Mouse (Mus musculus): ENCODE results near the gene Zc3hav1l.

The Zc3hav1l gene

GRCm38 (mm10) chr6:38264466-38264865 lies 34.6 kb downstream of the Zc3hav1l start:
- no peak for DNase-seq (ENCODE audit: low spot score)

GRCm38 (mm10) chr6:38263393-38264159 lies 35.5 kb downstream of the Zc3hav1l start:
- no peak for DNase-seq (ENCODE audit: low spot score)

GRCm38 (mm10) chr6:38261877-38262276 lies 37.2 kb downstream of the Zc3hav1l start:
- DNase-seq (ENCODE audit: low spot score): no peak

DNA sequence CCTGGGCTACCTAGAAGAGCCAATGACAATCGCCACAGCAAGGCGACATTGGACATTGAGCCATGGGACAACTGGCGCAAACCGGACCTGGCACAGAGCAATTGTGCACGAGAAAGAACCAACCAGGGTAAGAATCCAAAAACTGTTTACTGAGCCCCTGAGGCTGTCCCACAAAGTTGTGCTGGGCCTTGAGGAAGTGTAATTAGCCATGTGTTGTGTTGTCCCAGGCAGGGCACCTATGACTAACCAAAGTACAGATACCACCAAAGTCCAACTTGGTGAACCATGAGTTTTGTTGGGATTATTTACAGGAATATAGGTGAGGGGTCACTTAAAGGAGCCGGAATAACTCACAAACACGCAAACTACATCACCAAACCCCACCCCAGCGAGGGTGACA lies 41.6 kb downstream of the Zc3hav1l start:
- DNase-seq (ENCODE audit: low spot score): no peak

DNA sequence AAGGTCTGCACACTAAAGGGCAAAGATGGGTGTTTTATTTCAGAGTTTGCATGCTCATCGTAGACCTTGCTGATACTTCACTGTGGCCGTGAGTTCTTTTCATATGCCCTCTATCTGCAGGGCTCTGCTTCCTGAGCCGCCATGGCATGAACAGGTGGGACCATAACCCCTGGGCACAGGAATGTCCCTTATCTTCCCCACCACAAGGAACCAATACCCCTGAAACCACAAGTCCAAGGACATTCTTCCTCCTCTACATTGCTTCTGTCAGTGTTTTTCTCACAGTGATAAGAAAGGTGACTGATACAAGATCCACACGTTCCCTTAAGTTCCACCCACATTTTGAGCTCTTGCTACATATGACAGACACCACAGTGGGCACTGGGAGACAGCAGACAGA lies 42.3 kb downstream of the Zc3hav1l start:
- DNase-seq (ENCODE audit: low spot score): no peak

- DNase-seq (ENCODE audit: low spot score): no peak
These were observed 43.3 kb downstream of the Zc3hav1l start for GRCm38 (mm10) chr6:38255794-38256193.

DNA sequence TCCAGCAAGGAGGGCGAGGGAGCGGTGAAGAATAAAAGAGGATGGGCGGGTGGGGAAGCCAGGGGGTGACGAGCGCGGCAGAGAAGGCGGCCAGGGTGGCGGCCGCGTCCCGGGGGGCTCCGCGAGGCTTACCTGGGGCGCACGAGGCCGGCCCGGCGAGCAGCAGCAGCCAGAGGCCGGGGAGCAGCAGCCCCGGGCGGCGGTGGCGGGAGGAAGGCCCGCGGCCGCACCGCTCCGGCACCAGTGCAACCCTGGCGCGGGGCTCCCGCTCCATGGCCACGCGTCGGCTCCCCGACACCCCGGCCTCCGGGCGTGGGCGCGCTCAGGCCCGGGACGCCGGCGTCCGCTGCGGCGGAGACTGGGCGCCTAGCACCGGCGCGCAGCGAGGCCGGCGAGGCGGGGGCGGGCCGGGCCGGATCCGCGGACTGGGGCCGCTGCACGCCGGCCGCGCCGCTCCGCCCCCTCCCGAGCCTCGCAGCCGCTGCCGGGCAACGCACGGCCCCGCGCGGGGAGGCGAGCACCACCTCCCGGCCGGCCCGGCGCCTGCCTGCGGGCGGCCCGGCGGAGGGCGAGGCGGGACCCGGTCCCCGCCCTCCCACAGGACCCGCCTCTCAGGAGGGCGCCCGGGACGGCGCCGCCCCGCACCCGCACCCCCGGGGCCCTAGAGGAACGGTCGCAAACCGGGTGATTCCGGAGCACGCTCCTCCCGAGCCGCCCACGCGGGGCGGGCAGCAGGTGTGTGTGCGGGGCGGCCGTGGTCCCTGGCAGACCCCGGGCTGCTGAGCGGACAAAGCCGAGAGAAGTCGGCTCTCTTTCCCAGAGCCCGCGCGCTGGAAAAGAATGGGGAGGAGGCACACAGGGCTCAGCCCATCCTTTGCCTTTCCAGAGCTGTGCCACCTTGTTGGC lies 45.1 kb downstream of the Zc3hav1l start, which contains the start of gene D630045J12Rik:
D630045J12Rik (minus strand) TSS at position 274 of the 906 bp plus-strand sequence.
- DNase-seq (ENCODE audit: low spot score): peak; percentile 48

- no peak for DNase-seq (ENCODE audit: low spot score)
These were observed 46.0 kb downstream of the Zc3hav1l start for GRCm38 (mm10) chr6:38252766-38253735.

- no peak for DNase-seq (ENCODE audit: low spot score)
These were observed 46.9 kb downstream of the Zc3hav1l start for GRCm38 (mm10) chr6:38252139-38252538.

GRCm38 (mm10) chr6:38251464-38251863 lies 47.6 kb downstream of the Zc3hav1l start:
- no peak for DNase-seq (ENCODE audit: low spot score)

DNA sequence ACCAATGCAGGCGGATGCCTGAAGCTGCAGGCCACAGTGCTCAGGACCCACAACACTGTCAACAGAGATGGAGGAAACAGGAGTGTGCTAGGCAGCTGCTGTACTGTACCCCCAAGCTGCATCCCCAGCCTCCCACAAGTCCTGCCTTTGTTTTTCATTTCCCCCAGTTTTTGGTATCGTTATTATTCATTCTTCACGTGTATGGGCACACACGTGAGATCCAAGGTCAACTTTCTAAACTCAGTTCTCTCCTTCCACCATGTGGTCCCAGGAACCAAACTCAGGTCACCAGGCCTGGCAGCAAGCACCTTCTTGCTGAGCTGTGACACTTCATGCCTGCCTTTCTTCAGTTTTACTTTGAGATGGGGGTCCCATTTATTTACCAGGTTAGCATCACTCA lies 51.7 kb downstream of the Zc3hav1l start:
- no peak for DNase-seq (ENCODE audit: low spot score)

DNA sequence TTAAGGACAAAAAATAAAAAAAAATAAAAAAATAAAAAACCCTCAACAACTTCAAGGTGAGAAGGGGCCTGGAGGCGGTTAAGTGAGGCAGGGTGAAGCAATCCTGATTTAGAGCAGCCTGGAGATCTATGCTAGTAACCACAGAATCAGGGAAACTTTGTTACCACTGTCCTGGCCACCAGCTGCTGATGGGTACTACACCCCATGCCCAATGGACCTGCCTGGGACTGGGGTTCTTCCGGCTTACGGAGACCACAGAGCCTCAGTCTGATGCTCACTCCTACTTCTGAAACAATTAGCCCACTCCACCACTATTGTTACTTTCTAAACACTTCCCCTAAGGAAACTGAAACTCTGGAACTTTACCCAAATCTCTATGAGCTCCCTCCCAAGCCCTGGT lies 54.3 kb downstream of the Zc3hav1l start:
- no peak for DNase-seq (ENCODE audit: low spot score)

GRCm38 (mm10) chr6:38244167-38244566 lies 54.9 kb downstream of the Zc3hav1l start:
- no peak for DNase-seq (ENCODE audit: low spot score)

- no peak for DNase-seq (ENCODE audit: low spot score)
These were observed 56.2 kb downstream of the Zc3hav1l start for GRCm38 (mm10) chr6:38242833-38243232.

DNA sequence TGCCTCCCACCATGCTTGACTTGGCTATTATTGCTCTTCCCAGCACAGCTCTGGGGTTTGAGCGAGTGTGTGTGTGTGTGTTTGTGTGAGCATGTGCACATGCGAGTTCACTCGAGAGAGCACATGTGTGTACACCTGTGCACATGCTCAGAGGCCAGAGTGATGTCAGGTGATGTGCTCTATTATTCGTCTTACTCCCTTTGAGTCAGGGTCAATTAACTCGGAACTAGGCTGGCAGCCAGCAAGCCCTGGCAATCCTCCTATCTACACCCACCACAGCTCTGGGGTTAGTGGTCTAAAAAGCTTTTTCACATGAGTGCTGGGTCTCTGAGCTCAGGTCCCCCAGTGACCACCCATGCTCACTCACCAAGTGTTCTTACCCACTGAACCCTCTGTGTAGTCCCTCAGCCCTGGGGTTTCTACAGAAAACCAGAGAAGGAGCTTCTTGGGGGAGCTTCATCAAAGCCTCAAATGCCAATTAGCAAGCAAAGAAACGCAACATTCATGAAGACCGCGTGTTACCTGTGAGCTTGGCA lies 56.7 kb downstream of the Zc3hav1l start:
- no peak for DNase-seq (ENCODE audit: low spot score)

GRCm38 (mm10) chr6:38241508-38241907 lies 57.6 kb downstream of the Zc3hav1l start:
- no peak for DNase-seq (ENCODE audit: low spot score)

DNA sequence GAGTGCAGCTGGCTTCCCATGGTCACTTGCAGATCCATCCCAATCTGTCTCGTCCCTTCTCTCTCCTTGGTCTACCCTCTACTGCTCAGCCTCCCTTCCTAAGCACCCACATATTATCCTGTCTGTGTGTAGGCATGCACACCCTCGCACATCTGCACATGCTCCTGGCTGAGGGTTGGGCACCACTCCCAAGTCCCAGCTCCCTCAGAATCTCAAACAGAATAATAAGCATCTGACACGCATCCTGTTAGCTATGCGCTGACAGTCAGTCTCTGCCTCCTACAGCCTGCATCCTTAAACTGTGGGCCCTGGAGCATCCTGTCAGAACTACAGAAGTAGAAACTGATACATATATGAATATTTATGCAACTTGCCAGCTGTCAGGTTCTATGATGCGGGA lies 58.4 kb downstream of the Zc3hav1l start:
- DNase-seq (ENCODE audit: low spot score): no peak

DNA sequence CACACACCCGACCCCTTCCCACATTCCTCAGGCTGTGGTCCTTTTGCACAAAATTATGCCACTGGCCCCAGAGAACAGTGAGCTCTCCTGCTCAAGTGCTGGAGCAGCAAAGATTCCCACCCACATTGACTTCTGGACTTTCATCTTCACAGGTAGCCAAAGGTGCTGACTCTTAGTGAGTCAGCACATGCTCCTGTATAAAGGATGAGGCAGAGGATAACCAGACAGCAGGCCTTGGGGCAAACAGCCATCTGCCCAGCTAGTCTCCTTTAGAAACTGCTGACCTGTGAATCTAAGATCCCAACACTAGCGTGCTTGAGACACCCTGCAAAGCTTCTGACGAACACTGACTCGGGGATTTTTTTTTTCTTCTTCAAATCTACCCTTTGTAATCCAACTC lies 60.7 kb downstream of the Zc3hav1l start:
- no peak for DNase-seq (ENCODE audit: low spot score)

All from ovary, postnatal 10 days (tissue).